Comparison of ENCODE assay signal across 20 mouse cellular contexts in genomic region chr2:116165871-116166770, GRCm38 (mm10).
A peak's percentile ranks its signal among the peaks of the same experiment; 100 is the strongest.
DNase-seq lines count a peak whose midpoint lies in the region; ATAC-seq and TF ChIP-seq lines count a peak whose summit lies in the region.
"Had no signal": no experiment of that assay in that cellular context is flagged by ENCODE, and none has a peak within 500 bp of the region (broad histone marks: within the 10 kb centered on the region; RNA-seq: fewer than 3 reads in every experiment).

No protein-coding gene starts in this region.

- peak; percentile 46; the same call in 1 of the 2 replicates for ATAC-seq in kidney, postnatal 0 days (replicated peaks; ENCODE audit: low FRiP score, low read depth)
- peak; percentile 35; the same call in 1 of the 2 replicates for ATAC-seq in neural tube, embryonic 11.5 days (ENCODE audit: insufficient read depth, low FRiP score, low TSS enrichment)
- ATAC-seq: forebrain, embryonic 14.5 days had no signal

- no peak overlapping the region for H3K27ac ChIP-seq in heart, embryonic 10.5 days
- H3K27ac ChIP-seq in kidney, postnatal 0 days, result no peak overlapping the region
- no peak overlapping the region for H3K27ac ChIP-seq in neural tube, embryonic 11.5 days (ENCODE audit: low read depth, low read length)
- peak overlapping the region; percentile 76 for H3K27ac ChIP-seq in olfactory bulb, adult 2 months (ENCODE audit: insufficient read depth, low read depth, low read length)
- H3K27ac ChIP-seq: heart, embryonic 15.5 days; layer of hippocampus, adult 2 months; liver, embryonic 14.5 days; neural tube, embryonic 13.5 days had no signal

- H3K9ac ChIP-seq in kidney, postnatal 0 days (ENCODE audit: low read depth, low read length), result no peak overlapping the region
- H3K9ac ChIP-seq in neural tube, embryonic 11.5 days (ENCODE audit: low read length), result no peak overlapping the region
- H3K9ac ChIP-seq: heart, embryonic 15.5 days; liver, embryonic 14.5 days; neural tube, embryonic 13.5 days had no signal

- intact Hi-C loops in left cerebral cortex, postnatal 4 days (cut with DNase I), result no loop called here

- DNase-seq in heart, adult 11 months, result peak; percentile 81
- no peak for DNase-seq in heart, embryonic 10.5 days (ENCODE audit: low spot score)
- DNase-seq in kidney, postnatal 0 days (ENCODE audit: low spot score), result no peak
- DNase-seq in kidney, adult 9 months, result no peak
- DNase-seq in neural tube, embryonic 11.5 days (ENCODE audit: low spot score), result no peak
- no peak for DNase-seq in neural tube, embryonic 10.5 days (ENCODE audit: extremely low spot score, low spot score)
- no peak for DNase-seq in left cerebral cortex, postnatal 4 days
- DNase-seq: cerebellum, postnatal 10 days; embryo, embryonic 11 days; kidney, adult 18-20 months; lung, postnatal 14 days; right cerebral cortex, postnatal 4 days had no signal

- 89% methylated on average over 16 of the region's 16 CpGs for WGBS in heart, embryonic 10.5 days
- whole genome bisulfite sequencing in kidney, postnatal 0 days, result 71% methylated on average over 15 of the region's 16 CpGs
- WGBS in neural tube, embryonic 11.5 days, result 94% methylated on average over 16 of the region's 16 CpGs
- WGBS in olfactory bulb, adult 2 months, result 76% methylated on average over 16 of the region's 16 CpGs

- no peaks in the 10 kb centered on the region for H3K36me3 ChIP-seq in heart, embryonic 10.5 days
- H3K36me3 ChIP-seq in kidney, postnatal 0 days (ENCODE audit: insufficient read depth, low read length), result no peaks in the 10 kb centered on the region
- H3K36me3 ChIP-seq in neural tube, embryonic 11.5 days (ENCODE audit: control insufficient read depth, insufficient read depth, low read length), result no peaks in the 10 kb centered on the region
- H3K36me3 ChIP-seq: heart, embryonic 15.5 days; neural tube, embryonic 13.5 days had no signal

- no peaks in the 10 kb centered on the region for H3K9me3 ChIP-seq in heart, embryonic 10.5 days
- H3K9me3 ChIP-seq in kidney, postnatal 0 days (replicated peaks; ENCODE audit: low read length), result no peaks in the 10 kb centered on the region
- H3K9me3 ChIP-seq in neural tube, embryonic 11.5 days (ENCODE audit: control insufficient read depth, low read length), result no peaks in the 10 kb centered on the region
- H3K9me3 ChIP-seq: heart, embryonic 15.5 days; neural tube, embryonic 13.5 days had no signal

- no peak for TF ChIP-seq POLR2A in olfactory bulb, adult 2 months (IDR thresholded peaks at IDR 0.05; ENCODE audit: insufficient read depth, low read depth, low read length)

- no peaks in the 10 kb centered on the region for H3K4me1 ChIP-seq in heart, embryonic 10.5 days
- H3K4me1 ChIP-seq in kidney, postnatal 0 days (replicated peaks; ENCODE audit: insufficient read depth, low read length), result no peaks in the 10 kb centered on the region
- no peaks in the 10 kb centered on the region for H3K4me1 ChIP-seq in neural tube, embryonic 11.5 days (ENCODE audit: control insufficient read depth, insufficient read depth, low read length)
- H3K4me1 ChIP-seq in olfactory bulb, adult 2 months (ENCODE audit: control insufficient read depth, insufficient read depth, low read length), result peaks cover 8% of the 10 kb centered on the region
- H3K4me1 ChIP-seq: heart, embryonic 15.5 days; neural tube, embryonic 13.5 days had no signal

- no peaks in the 10 kb centered on the region for H3K27me3 ChIP-seq in heart, embryonic 10.5 days (ENCODE audit: insufficient read depth, poor library complexity, severe bottlenecking)
- H3K27me3 ChIP-seq in kidney, postnatal 0 days (ENCODE audit: insufficient read depth, low read length), result no peaks in the 10 kb centered on the region
- H3K27me3 ChIP-seq in neural tube, embryonic 11.5 days (ENCODE audit: control insufficient read depth, insufficient read depth, low read length), result no peaks in the 10 kb centered on the region
- H3K27me3 ChIP-seq: CH12.LX; heart, embryonic 15.5 days; neural tube, embryonic 13.5 days had no signal

- TF ChIP-seq CTCF in kidney, postnatal 0 days (IDR thresholded peaks at IDR 0.05; ENCODE audit: low read depth), result no peak
- TF ChIP-seq CTCF in olfactory bulb, adult 2 months (IDR thresholded peaks at IDR 0.05; ENCODE audit: insufficient read depth, low read depth, low read length), result no peak

- H3K4me2 ChIP-seq in kidney, postnatal 0 days (ENCODE audit: low read length), result no peak overlapping the region
- no peak overlapping the region for H3K4me2 ChIP-seq in neural tube, embryonic 11.5 days (ENCODE audit: low read depth)
- H3K4me2 ChIP-seq: heart, embryonic 15.5 days; neural tube, embryonic 13.5 days had no signal

- no peak overlapping the region for H3K4me3 ChIP-seq in heart, embryonic 10.5 days
- H3K4me3 ChIP-seq in kidney, postnatal 0 days (replicated peaks; ENCODE audit: low read depth, low read length), result no peak overlapping the region
- H3K4me3 ChIP-seq in neural tube, embryonic 11.5 days (ENCODE audit: low read depth, low read length), result no peak overlapping the region
- no peak overlapping the region for H3K4me3 ChIP-seq in olfactory bulb, adult 2 months (ENCODE audit: insufficient read depth, low read depth, low read length)
- H3K4me3 ChIP-seq: erythroblast, embryonic 14.5 days; heart, embryonic 15.5 days; layer of hippocampus, adult 2 months; neural tube, embryonic 13.5 days had no signal
